Mouse (Mus musculus) CH12.LX (cell line): Measurements from ENCODE around the gene 5031439G07Rik. TPM values are rescaled to one million over a fixed set of nuclear protein-coding genes. Genes with fewer than 3 reads are reported as not detected.

Source experiments
- DNase-seq: peaks from one replicate; pipeline ENCODE4 v3.0.0-alpha.2; 2013; ENCODE audit errors: extremely low read depth
- H3K27ac ChIP-seq: 2 replicates; pipeline ENCODE4 v1.5.1; 2012; ENCODE audit warnings: low read depth, mild to moderate bottlenecking, control low read depth, moderate library complexity; ENCODE audit not compliant: insufficient read depth
- H3K27me3 ChIP-seq: replicated peaks from 2 replicates; pipeline ENCODE3; 2012; ENCODE audit warnings: inconsistent platforms
- H3K36me3 ChIP-seq, 2 experiments: replicated peaks in 1 of 2; 2 replicates each; pipeline versions ENCODE3 to v1.6.1; 2012; ENCODE audit warnings: inconsistent platforms in 1 of 2, low read length in 1 of 2, mild to moderate bottlenecking in 1 of 2, mixed read lengths in 1 of 2, moderate library complexity in 1 of 2; ENCODE audit not compliant: control insufficient read depth in 1 of 2, insufficient read depth in 1 of 2
- H3K4me1 ChIP-seq, 2 experiments: 2 replicates each; pipeline ENCODE4 v1.6.1; 2012; ENCODE audit warnings: inconsistent platforms in 1 of 2, moderate library complexity in 1 of 2; ENCODE audit not compliant: insufficient read depth in 2 of 2, control insufficient read depth in 1 of 2
- H3K4me2 ChIP-seq: 2 replicates; pipeline ENCODE4 v1.6.1; 2012; ENCODE audit warnings: low read depth, mild to moderate bottlenecking, control low read depth; ENCODE audit not compliant: poor library complexity, insufficient read depth, severe bottlenecking
- H3K4me3 ChIP-seq, 3 experiments: fragments of 150-350 bp in 1 of 3; sonication (generic) in 1 of 3; replicated peaks in 1 of 3; 2 replicates each; pipeline versions ENCODE3 to v1.5.1; 2011 to 2012; ENCODE audit warnings: low read depth in 2 of 3, low read length in 2 of 3, mild to moderate bottlenecking in 2 of 3, moderate library complexity in 2 of 3, control low read depth in 1 of 3, improper control_type of control experiment in 1 of 3, inconsistent platforms in 1 of 3, mixed read lengths in 1 of 3; ENCODE audit not compliant: poor library complexity in 1 of 3
- H3K79me2 ChIP-seq: replicated peaks from 2 replicates; pipeline ENCODE4 v1.6.1; 2012; ENCODE audit warnings: mild to moderate bottlenecking, moderate library complexity; ENCODE audit not compliant: control insufficient read depth, poor library complexity, insufficient read depth, severe bottlenecking; ENCODE audit errors: extremely low read depth
- H3K9ac ChIP-seq: 2 replicates; pipeline ENCODE4 v1.6.1; 2012; ENCODE audit warnings: low read depth, mild to moderate bottlenecking, control low read depth, moderate library complexity; ENCODE audit not compliant: insufficient read depth
- H3K9me3 ChIP-seq: replicated peaks from 2 replicates; pipeline ENCODE3; 2012; ENCODE audit warnings: low read length, inconsistent platforms, mixed read lengths
- CHD2 ChIP-seq: IDR thresholded peaks from 2 replicates; pipeline ENCODE4 v1.6.1; 2011; ENCODE audit warnings: low read length, improper control_type of control experiment
- CTCF ChIP-seq, 2 experiments: IDR thresholded peaks in 1 of 2; conservative IDR thresholded peaks in 1 of 2; 2 replicates each; pipeline ENCODE4 v1.5.1; 2011 to 2012; ENCODE audit warnings: low read depth in 2 of 2, low read length in 2 of 2, improper control_type of control experiment in 1 of 2, inconsistent platforms in 1 of 2, mild to moderate bottlenecking in 1 of 2, moderate library complexity in 1 of 2
- EP300 ChIP-seq: IDR thresholded peaks from 2 replicates; pipeline ENCODE4 v1.6.1; 2011; ENCODE audit warnings: low read length, improper control_type of control experiment
- GABPA ChIP-seq: IDR thresholded peaks from 2 replicates; pipeline ENCODE4 v1.6.1; 2012; ENCODE audit warnings: low read depth, low read length, improper control_type of control experiment, inconsistent platforms; ENCODE audit not compliant: insufficient replicate concordance
- JUND ChIP-seq: conservative IDR thresholded peaks from 2 replicates; pipeline ENCODE4 v1.6.1; 2011; ENCODE audit warnings: low read depth, low read length, improper control_type of control experiment
- MAFK ChIP-seq: IDR thresholded peaks from 2 replicates; pipeline ENCODE4 v1.6.1; 2011; ENCODE audit warnings: low read length, improper control_type of control experiment; ENCODE audit not compliant: insufficient replicate concordance
- MEF2A ChIP-seq: IDR thresholded peaks from 2 replicates; pipeline ENCODE4 v1.6.1; 2014; ENCODE audit warnings: low read depth, mild to moderate bottlenecking, inconsistent platforms, low read length, improper control_type of control experiment, borderline replicate concordance
- MXI1 ChIP-seq: IDR thresholded peaks from 2 replicates; pipeline ENCODE4 v1.6.1; 2011; ENCODE audit warnings: mild to moderate bottlenecking, low read depth, low read length, improper control_type of control experiment
- NELFE ChIP-seq: IDR thresholded peaks from 2 replicates; pipeline ENCODE4 v1.6.1; 2011; ENCODE audit warnings: low read depth, low read length, improper control_type of control experiment
- PAX5 ChIP-seq: IDR thresholded peaks from 2 replicates; pipeline ENCODE4 v1.6.1; 2012; ENCODE audit warnings: low read length, inconsistent platforms, mixed read lengths
- RAD21 ChIP-seq: IDR thresholded peaks from 2 replicates; pipeline ENCODE4 v1.6.1; 2011; ENCODE audit warnings: low read depth, mild to moderate bottlenecking, low read length, improper control_type of control experiment, moderate library complexity
- SIN3A ChIP-seq: IDR thresholded peaks from 2 replicates; pipeline ENCODE4 v1.6.1; 2012; ENCODE audit warnings: low read length, improper control_type of control experiment, inconsistent platforms
- SMC3 ChIP-seq: IDR thresholded peaks from 2 replicates; pipeline ENCODE4 v1.6.1; 2011; ENCODE audit warnings: low read depth, low read length, improper control_type of control experiment
- TCF12 ChIP-seq: IDR thresholded peaks from 2 replicates; pipeline ENCODE4 v1.6.1; 2014; ENCODE audit warnings: low read depth, mild to moderate bottlenecking, inconsistent platforms, low read length, improper control_type of control experiment
- UBTF ChIP-seq: IDR thresholded peaks from 2 replicates; pipeline ENCODE4 v1.6.1; 2012; ENCODE audit warnings: low read depth, mild to moderate bottlenecking, inconsistent platforms, low read length, improper control_type of control experiment, moderate library complexity
- USF2 ChIP-seq: conservative IDR thresholded peaks from 2 replicates; pipeline ENCODE4 v1.6.1; 2011; ENCODE audit warnings: low read depth, low read length, improper control_type of control experiment
- ZMIZ1 ChIP-seq: IDR thresholded peaks from 2 replicates; pipeline ENCODE4 v1.6.1; 2012; ENCODE audit warnings: low read depth, mild to moderate bottlenecking, inconsistent platforms, low read length, improper control_type of control experiment
- dilution Hi-C: fragments of 300-500 bp; cut with MboI; formaldehyde crosslinking; loops from 2 replicates; pipeline ENCODE4 v1.14.3; 2020; ENCODE audit warnings: low sequenced_read_pairs; ENCODE audit not compliant: extremely low pct_unique_long_range_greater_than_20kb, extremely low pct_ligation_motif_present
- in situ Hi-C: fragments of 300-500 bp; cut with MboI; formaldehyde crosslinking; loops from 3 replicates; pipeline ENCODE4 v1.14.3; 2019; ENCODE audit warnings: low sequenced_read_pairs, low pct_ligation_motif_present, low pct_unique_long_range_greater_than_20kb, mixed read lengths
- polyA plus RNA-seq: library from polyadenylated mRNA; unstranded; fragments of >175 nt; gene quantifications from 2 replicates; pipeline ENCODE4 v1.2.1, GENCODE M21; 2012; ENCODE audit warnings: low read depth; ENCODE audit not compliant: insufficient read length
- total RNA-seq, 2 experiments: library from RNA; depleted of rRNA; stranded (reverse); fragments of 300-350 nt in 1 of 2; fragments of >200 nt in 1 of 2; gene quantifications; 2 replicates each; pipeline ENCODE4 v1.2.3; 2012 to 2014

The 5031439G07Rik gene
- total and polyA plus RNA-seq, 3 experiments, result 8.6 to 26.0 (median 10.9) TPM

GRCm38 (mm10) chr15:84934901-84935300, 53.5 kb downstream of the 5031439G07Rik start:
- H3K9me3 ChIP-seq, result no peaks in the 10 kb centered on the region
- peaks cover 92 to 99% of the 10 kb centered on the region in 2 experiments for H3K36me3 ChIP-seq
- H3K79me2 ChIP-seq, result no peaks in the 10 kb centered on the region; the same call in none of the 2 replicates
- no peaks in the 10 kb centered on the region for H3K27me3 ChIP-seq
- TF ChIP-seq CHD2 (no peak), EP300 (no peak), JUND (no peak), GABPA (no peak), UBTF (no peak), TCF12 (no peak), ZMIZ1 (no peak), CTCF (conservative IDR thresholded peaks at IDR 0.05 in 1 of 2, IDR thresholded peaks at IDR 0.05 in 1 of 2; ENCODE audit: low read depth in 2 of 2, low read length in 2 of 2) (no peak), MEF2A (no peak), PAX5 (no peak), USF2 (no peak)
- DNase-seq, result no peak
- in situ Hi-C loops (no loop called here), dilution Hi-C loops (no loop called here)
- H3K4me3 ChIP-seq, result no peak overlapping the region
- no peak overlapping the region for H3K9ac ChIP-seq
- no peak overlapping the region for H3K27ac ChIP-seq
- H3K4me2 ChIP-seq, result no peak overlapping the region
- H3K4me1 ChIP-seq, result 0 out of 4 replicates have a peak, but pooled peaks cover 0 to 2% of the 10 kb centered on the region in 2 experiments

- in situ Hi-C loops (no loop called here), dilution Hi-C loops (no loop called here)
- Histone ChIP-seq H3K27ac (no peak overlapping the region), H3K27me3 (no peaks in the 10 kb centered on the region), H3K4me3 (no peak overlapping the region), H3K9ac (no peak overlapping the region), H3K4me2 (no peak overlapping the region), H3K79me2 (peaks cover 10% of the 10 kb centered on the region), H3K4me1 (peaks cover 0 to 2% of the 10 kb centered on the region in 2 experiments; a peak in 1 of 4 replicates), H3K36me3 (peaks cover 87 to 98% of the 10 kb centered on the region in 2 experiments), H3K9me3 (no peaks in the 10 kb centered on the region)
- DNase-seq, result no peak
- TF ChIP-seq MXI1, result no peak
- TF ChIP-seq PAX5, result no peak
- no peak for TF ChIP-seq GABPA
Observed at GRCm38 (mm10) chr15:84932351-84932750, 56.0 kb downstream of the 5031439G07Rik start.

GRCm38 (mm10) chr15:84925495-84926018, 62.8 kb downstream of the 5031439G07Rik start:
- H3K4me2 ChIP-seq, result peak overlapping the region; percentile 100
- H3K9me3 ChIP-seq, result no peaks in the 10 kb centered on the region
- peaks cover 61% of the 10 kb centered on the region for H3K79me2 ChIP-seq
- dilution Hi-C loops, result no loop called here
- DNase-seq, result peak; percentile 47
- H3K4me3 ChIP-seq, result no peak overlapping the region
- no peak overlapping the region for H3K27ac ChIP-seq
- peaks cover 28 to 47% of the 10 kb centered on the region in 2 experiments for H3K36me3 ChIP-seq
- peaks cover 0 to 31% of the 10 kb centered on the region in 2 experiments; a peak in 2 of 4 replicates for H3K4me1 ChIP-seq
- H3K9ac ChIP-seq, result no peak overlapping the region; the same call in 1 of the 2 replicates
- H3K27me3 ChIP-seq, result no peaks in the 10 kb centered on the region
- TF ChIP-seq CTCF (conservative IDR thresholded peaks at IDR 0.05 in 1 of 2, IDR thresholded peaks at IDR 0.05 in 1 of 2; ENCODE audit: low read depth in 2 of 2, low read length in 2 of 2) (peak; percentile 11 to 61; a peak in 2 of 4 replicates), MEF2A (peak; percentile 26; the same call in 1 of the 2 replicates), NELFE (no peak), SIN3A (0 out of 2 replicates have a peak, but pooled peaks have one; percentile 31), RAD21 (peak; percentile 38), SMC3 (peak; percentile 21), MAFK (no peak)
- in situ Hi-C loops, result loop anchor here (10.0 kb wide), 2 partner anchors 171 to 251 kb away; no protein-coding TSS in a partner anchor
